Mouse (Mus musculus) cerebellum, postnatal 36 days (tissue): ENCODE data around the gene Usp45.
"Not testable (repeated sequence)": the region's sequence is repeated elsewhere in the genome, so short reads cannot be mapped to it uniquely, and the experiment has no call there.

ENCODE experiments used
- DNase-seq, 2 experiments: peaks; one replicate each; pipeline ENCODE4 v3.0.0; 2021 to 2022; ENCODE audit warnings: mixed read lengths in 2 of 2

Usp45 gene

GRCm38 (mm10) chr4:21766863-21767304 is at the start of gene Usp45, which contains the start of gene Tstd3:
TSS of gene Usp45 (plus strand) at chr4:21767156.
TSS of gene Tstd3 (minus strand) at chr4:21767212.
- DNase-seq, result peak; percentile 85 to 87

- no peak for DNase-seq
These were observed 44.1 kb upstream of the Usp45 start for GRCm38 (mm10) chr4:21722752-21723334.

GRCm38 (mm10) chr4:21726912-21727614 is 39.9 kb upstream of the Usp45 start:
- peak; percentile 41 to 54 for DNase-seq

- DNase-seq, result peak; percentile 93
These were observed 39.3 kb upstream of the Usp45 start, which contains the start of gene Ccnc for GRCm38 (mm10) chr4:21727615-21728165. TSS of gene Ccnc (plus strand) at chr4:21727701.

GRCm38 (mm10) chr4:21739169-21739568 is 27.8 kb upstream of the Usp45 start:
- no peak for DNase-seq

- DNase-seq, result not testable (repeated sequence)
These were observed 22.8 kb upstream of the Usp45 start for GRCm38 (mm10) chr4:21744142-21744541.

GRCm38 (mm10) chr4:21745723-21746122 is 21.2 kb upstream of the Usp45 start:
- DNase-seq, result no peak

- DNase-seq, result no peak
These were observed 11.7 kb upstream of the Usp45 start for GRCm38 (mm10) chr4:21755123-21755789.

- DNase-seq, result no peak
These were observed 8.1 kb upstream of the Usp45 start for GRCm38 (mm10) chr4:21758860-21759259.

GRCm38 (mm10) chr4:21761416-21762160 is 5.4 kb upstream of the Usp45 start:
- DNase-seq, result peak in 1 of 2 experiments; percentile 14

- DNase-seq, result no peak
These were observed 3.1 kb upstream of the Usp45 start for GRCm38 (mm10) chr4:21763827-21764226.

GRCm38 (mm10) chr4:21766171-21766862 is 639 bp upstream of the Usp45 start:
- DNase-seq, result peak in 1 of 2 experiments; percentile 12

GRCm38 (mm10) chr4:21771064-21771463 is 4.1 kb downstream of the Usp45 start:
- DNase-seq, result no peak

- DNase-seq, result no peak
These were observed 5.3 kb downstream of the Usp45 start for GRCm38 (mm10) chr4:21772306-21772705.

GRCm38 (mm10) chr4:21776091-21776945 is 9.4 kb downstream of the Usp45 start:
- peak; percentile 90 to 95 for DNase-seq

- no peak for DNase-seq
These were observed 9.9 kb downstream of the Usp45 start for GRCm38 (mm10) chr4:21776946-21777265.

- no peak for DNase-seq
These were observed 14.1 kb downstream of the Usp45 start for GRCm38 (mm10) chr4:21780816-21781726.

GRCm38 (mm10) chr4:21786268-21786667 is 19.3 kb downstream of the Usp45 start:
- no peak for DNase-seq

- DNase-seq, result no peak
These were observed 21.9 kb downstream of the Usp45 start for GRCm38 (mm10) chr4:21788903-21789302.

- DNase-seq, result no peak
These were observed 22.9 kb downstream of the Usp45 start for GRCm38 (mm10) chr4:21789836-21790235.
